Mouse (Mus musculus): ENCODE results near the gene Jade3. TPM values are rescaled to one million over a fixed set of nuclear protein-coding genes. Genes with fewer than 3 reads are reported as not detected.

Jade3 gene
- total and polyA plus RNA-seq, 3 experiments, result 9.9 to 21.1 (median 11.8) TPM

DNA sequence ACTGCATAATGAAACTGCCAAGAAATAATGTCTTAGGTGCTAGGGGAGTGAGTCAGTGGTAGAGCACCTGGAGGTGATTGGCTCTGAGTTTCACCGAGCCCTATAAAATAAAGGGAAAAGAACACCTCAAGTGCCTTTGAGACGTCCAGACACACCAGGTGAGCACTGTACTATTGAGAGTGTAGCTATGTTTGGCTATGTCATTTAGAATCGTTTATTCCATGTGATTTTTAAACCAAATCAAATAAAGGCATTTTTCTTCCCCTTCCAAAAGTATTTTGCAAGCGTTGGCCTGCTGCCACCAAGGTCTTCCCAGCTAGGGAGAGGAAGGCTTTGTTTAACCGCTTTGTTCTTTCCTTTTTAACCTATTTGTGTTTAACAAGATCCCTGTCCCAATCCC is 122.1 kb downstream of the Jade3 start:
- in situ Hi-C loops (cut with MboI; ENCODE audit: low pct_ligation_motif_present, low pct_unique_long_range_greater_than_20kb, low sequenced_read_pairs) (no loop called here), dilution Hi-C loops (cut with MboI; ENCODE audit: extremely low pct_ligation_motif_present, extremely low pct_unique_long_range_greater_than_20kb, low sequenced_read_pairs) (no loop called here)
- Histone ChIP-seq H3K9ac (ENCODE audit: insufficient read depth, low read depth) (no peak overlapping the region), H3K9me3 (replicated peaks; ENCODE audit: low read length) (no peaks in the 10 kb centered on the region), H3K79me2 (replicated peaks; ENCODE audit: control insufficient read depth, extremely low read depth, insufficient read depth, poor library complexity, severe bottlenecking) (no peaks in the 10 kb centered on the region), H3K27ac (ENCODE audit: insufficient read depth, low read depth) (no peak overlapping the region), H3K4me2 (ENCODE audit: insufficient read depth, low read depth, poor library complexity, severe bottlenecking) (no peak overlapping the region), H3K36me3 (replicated peaks in 1 of 2; ENCODE audit: control insufficient read depth in 1 of 2, insufficient read depth in 1 of 2, low read length in 1 of 2) (no peaks in the 10 kb centered on the region), H3K27me3 (replicated peaks) (no peaks in the 10 kb centered on the region), H3K4me1 (ENCODE audit: control insufficient read depth in 1 of 2, insufficient read depth in 2 of 2) (no peaks in the 10 kb centered on the region), H3K4me3 (replicated peaks in 1 of 3; ENCODE audit: low read depth in 2 of 3, low read length in 2 of 3, poor library complexity in 1 of 3) (no peak overlapping the region)
- no peak for TF ChIP-seq SIN3A (IDR thresholded peaks at IDR 0.05; ENCODE audit: low read length)
- TF ChIP-seq MAFK (IDR thresholded peaks at IDR 0.05; ENCODE audit: insufficient replicate concordance, low read length), result no peak
- no peak for TF ChIP-seq UBTF (IDR thresholded peaks at IDR 0.05; ENCODE audit: low read depth, low read length)
- no peak for TF ChIP-seq KAT2A (IDR thresholded peaks at IDR 0.05; ENCODE audit: insufficient replicate concordance, low read length)
- no peak for TF ChIP-seq USF1 (IDR thresholded peaks at IDR 0.05; ENCODE audit: low read depth, low read length)
- TF ChIP-seq ZNF384 (IDR thresholded peaks at IDR 0.05; ENCODE audit: low read depth, low read length), result no peak
- no peak for TF ChIP-seq JUN (IDR thresholded peaks at IDR 0.05; ENCODE audit: insufficient read depth, low read depth, low read length)
- no peak for TF ChIP-seq MAX (IDR thresholded peaks at IDR 0.05; ENCODE audit: low read length)
- TF ChIP-seq MAZ (IDR thresholded peaks at IDR 0.05; ENCODE audit: low read depth, low read length), result no peak
- TF ChIP-seq CHD2 (IDR thresholded peaks at IDR 0.05; ENCODE audit: low read length), result no peak
- no peak for TF ChIP-seq USF2 (conservative IDR thresholded peaks at IDR 0.05; ENCODE audit: low read depth, low read length)
- TF ChIP-seq IRF4 (IDR thresholded peaks at IDR 0.05; ENCODE audit: low read depth, low read length), result no peak
- TF ChIP-seq TCF12 (IDR thresholded peaks at IDR 0.05; ENCODE audit: low read depth, low read length), result no peak
- no peak for TF ChIP-seq POLR2A (IDR thresholded peaks at IDR 0.05; ENCODE audit: low read depth, low read length)
- TF ChIP-seq NELFE (IDR thresholded peaks at IDR 0.05; ENCODE audit: low read depth, low read length), result no peak
- TF ChIP-seq MXI1 (IDR thresholded peaks at IDR 0.05; ENCODE audit: low read depth, low read length), result no peak
- TF ChIP-seq BHLHE40 (IDR thresholded peaks at IDR 0.05; ENCODE audit: low read depth, low read length), result no peak
- no peak for TF ChIP-seq MEF2A (IDR thresholded peaks at IDR 0.05; ENCODE audit: borderline replicate concordance, low read depth, low read length)
- no peak for DNase-seq (ENCODE audit: extremely low read depth)

DNA sequence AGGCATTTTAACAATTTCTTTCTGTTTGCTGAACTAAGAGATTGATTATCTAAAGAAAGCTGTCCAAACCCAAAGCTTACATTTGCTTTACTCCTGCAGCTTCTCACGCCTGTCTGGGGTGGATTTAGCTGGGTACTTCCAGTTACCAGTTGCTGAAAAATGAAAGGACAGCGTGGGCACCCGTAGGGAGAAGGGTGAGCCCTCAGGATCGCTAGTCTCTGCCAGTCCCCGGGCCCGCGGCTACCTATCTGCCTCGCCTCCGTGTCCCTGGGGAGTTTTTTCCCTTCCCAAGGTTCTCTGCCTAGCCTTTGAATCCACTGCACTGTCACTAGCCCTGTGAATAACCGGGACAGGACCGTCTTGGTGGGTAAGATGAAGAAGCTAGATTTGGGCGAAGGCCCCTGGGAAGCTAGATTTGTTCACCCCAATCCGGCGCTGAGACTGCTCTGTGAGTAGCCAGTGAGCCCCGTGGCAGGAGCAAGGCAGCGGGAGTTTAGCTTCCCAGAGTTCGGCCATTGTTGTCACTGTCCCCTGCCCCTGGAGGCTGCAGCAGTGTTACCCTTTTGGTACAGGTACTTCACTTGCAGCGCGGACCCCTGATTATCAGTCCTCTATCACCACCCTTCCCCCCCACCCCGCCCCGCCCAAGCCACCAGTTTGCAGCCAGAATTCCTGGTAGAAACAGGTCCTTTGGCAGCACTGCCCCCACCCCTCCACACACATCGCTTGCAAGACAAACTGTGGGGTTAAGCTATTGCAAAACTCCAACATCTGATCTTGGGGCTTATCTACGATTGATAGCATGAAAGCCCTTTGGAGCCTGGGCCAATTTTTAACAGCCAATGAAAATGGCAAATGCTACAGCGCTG is 122.8 kb downstream of the Jade3 start:
- DNase-seq (ENCODE audit: extremely low read depth), result no peak
- no peak overlapping the region for H3K4me3 ChIP-seq (replicated peaks in 1 of 3; ENCODE audit: low read depth in 2 of 3, low read length in 2 of 3, poor library complexity in 1 of 3)
- H3K4me1 ChIP-seq (ENCODE audit: control insufficient read depth in 1 of 2, insufficient read depth in 2 of 2), result no peaks in the 10 kb centered on the region
- in situ Hi-C loops (cut with MboI; ENCODE audit: low pct_ligation_motif_present, low pct_unique_long_range_greater_than_20kb, low sequenced_read_pairs), result no loop called here
- TF ChIP-seq CHD2 (IDR thresholded peaks at IDR 0.05; ENCODE audit: low read length) (no peak), TCF12 (IDR thresholded peaks at IDR 0.05; ENCODE audit: low read depth, low read length) (no peak), POLR2AphosphoS2 (IDR thresholded peaks at IDR 0.05; ENCODE audit: low read depth, low read length) (no peak), TBP (conservative IDR thresholded peaks at IDR 0.05; ENCODE audit: low read depth, low read length) (no peak), ZC3H11A (IDR thresholded peaks at IDR 0.05; ENCODE audit: low read depth, low read length) (no peak), GABPA (IDR thresholded peaks at IDR 0.05; ENCODE audit: insufficient replicate concordance, low read depth, low read length) (no peak), UBTF (IDR thresholded peaks at IDR 0.05; ENCODE audit: low read depth, low read length) (no peak), BHLHE40 (IDR thresholded peaks at IDR 0.05; ENCODE audit: low read depth, low read length) (no peak), SIN3A (IDR thresholded peaks at IDR 0.05; ENCODE audit: low read length) (no peak), USF2 (conservative IDR thresholded peaks at IDR 0.05; ENCODE audit: low read depth, low read length) (no peak), JUND (conservative IDR thresholded peaks at IDR 0.05; ENCODE audit: low read depth, low read length) (no peak), E2F4 (IDR thresholded peaks at IDR 0.05; ENCODE audit: insufficient replicate concordance, low read depth, low read length) (no peak), NELFE (IDR thresholded peaks at IDR 0.05; ENCODE audit: low read depth, low read length) (no peak)
- no peak overlapping the region for H3K9ac ChIP-seq (ENCODE audit: insufficient read depth, low read depth)
- H3K4me2 ChIP-seq (ENCODE audit: insufficient read depth, low read depth, poor library complexity, severe bottlenecking), result no peak overlapping the region
- no peaks in the 10 kb centered on the region for H3K36me3 ChIP-seq (replicated peaks in 1 of 2; ENCODE audit: control insufficient read depth in 1 of 2, insufficient read depth in 1 of 2, low read length in 1 of 2)
- H3K27ac ChIP-seq (ENCODE audit: insufficient read depth, low read depth), result no peak overlapping the region
- dilution Hi-C loops (cut with MboI; ENCODE audit: extremely low pct_ligation_motif_present, extremely low pct_unique_long_range_greater_than_20kb, low sequenced_read_pairs), result no loop called here
- no peaks in the 10 kb centered on the region for H3K79me2 ChIP-seq (replicated peaks; ENCODE audit: control insufficient read depth, extremely low read depth, insufficient read depth, poor library complexity, severe bottlenecking)
- no peaks in the 10 kb centered on the region for H3K27me3 ChIP-seq (replicated peaks)
- H3K9me3 ChIP-seq (replicated peaks; ENCODE audit: low read length), result no peaks in the 10 kb centered on the region

All from CH12.LX (cell line).